Mouse (Mus musculus): ENCODE data around the gene Elavl1.

DNA sequence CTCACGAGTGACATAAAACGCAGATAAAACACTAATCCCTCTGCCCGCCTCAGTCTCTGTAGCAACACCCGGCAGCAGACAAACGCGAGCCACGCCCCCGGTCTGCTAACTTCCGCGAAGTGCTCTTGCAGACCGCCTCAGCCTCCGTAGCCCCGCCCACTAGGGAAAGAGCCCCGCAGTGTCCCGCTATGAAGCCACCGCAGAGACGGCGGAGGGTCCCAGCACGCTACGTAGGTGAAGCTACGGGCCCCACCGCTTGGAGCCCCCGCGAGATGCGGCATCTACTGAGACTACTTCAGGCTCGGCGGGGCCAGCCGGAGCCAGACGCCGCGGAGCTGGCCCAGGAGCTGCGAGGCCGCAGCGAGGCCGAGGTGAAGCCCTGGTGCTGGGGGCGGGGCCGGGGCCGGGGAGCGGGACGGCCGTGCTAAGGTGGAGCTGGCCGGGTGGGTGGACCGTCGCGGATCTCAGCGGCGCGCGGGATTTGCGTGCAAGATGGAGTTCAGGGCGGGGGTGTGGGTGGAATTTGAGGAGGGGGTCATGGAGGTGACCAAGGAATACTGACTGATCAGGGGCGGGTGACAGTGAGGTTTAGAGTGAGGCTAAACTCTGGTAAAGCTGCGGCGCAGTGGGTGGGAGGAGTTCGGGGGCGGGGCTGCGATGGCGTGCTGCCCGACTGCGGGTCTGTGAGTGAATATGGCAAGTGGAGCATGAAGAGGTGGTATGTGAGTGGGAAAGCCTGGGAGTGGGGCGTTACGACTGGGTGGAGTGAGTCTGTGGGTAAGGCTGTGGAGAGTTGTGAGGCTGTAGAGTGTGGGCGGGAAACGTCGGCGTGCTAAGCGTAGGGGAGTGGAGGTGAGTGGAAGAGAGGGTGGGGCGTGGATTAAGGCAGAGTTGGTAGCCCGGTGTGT is 72.0 kb downstream of the Elavl1 start, which contains the start of gene Snapc2:
- TF ChIP-seq POLR2A (IDR thresholded peaks at IDR 0.05; ENCODE audit: borderline replicate concordance, control insufficient read depth, low read depth, low read length) (no peak), CTCF (IDR thresholded peaks at IDR 0.05; ENCODE audit: control insufficient read depth, insufficient read depth, low read length) (peak; percentile 7; the same call in 1 of the 2 replicates)

All from bone marrow, adult 2 months (tissue).